Mouse (Mus musculus) cortical plate, adult 2 months (tissue): ENCODE results near the gene Lrrc28.

Source experiments
- CTCF ChIP-seq: fragments of 200-500 bp; IDR thresholded peaks from 2 replicates; pipeline ENCODE4 v1.5.1; 2011; ENCODE audit warnings: mild to moderate bottlenecking, control low read depth, low read length; ENCODE audit not compliant: insufficient read depth; ENCODE audit errors: extremely low read depth
- POLR2A ChIP-seq: fragments of 200-500 bp; IDR thresholded peaks from 2 replicates; pipeline ENCODE4 v1.6.1; 2011; ENCODE audit warnings: mild to moderate bottlenecking, low read length, control low read depth; ENCODE audit not compliant: insufficient read depth; ENCODE audit errors: extremely low read depth

GRCm38 (mm10) chr7:67629681-67630080, 15.4 kb downstream of the Lrrc28 start:
- TF ChIP-seq POLR2A (no peak), CTCF (no peak)
